Mouse (Mus musculus): ENCODE results near the gene Wipf3. TPM values are rescaled to one million over a fixed set of nuclear protein-coding genes. Genes with fewer than 3 reads are reported as not detected.

Gene Wipf3
- polyA plus RNA-seq, 1 experiment from 2014 or later = 1.5 TPM

GRCm38 (mm10) chr6:54460172-54460914 lies 30.9 kb downstream of the Wipf3 start:
- Histone ChIP-seq H3K36me3 (no peaks in the 10 kb centered on the region), H3K27ac (no peak overlapping the region), H3K4me1 (peaks cover 7% of the 10 kb centered on the region; the same call in 1 of the 2 replicates), H3K4me2 (no peak overlapping the region), H3K27me3 (no peaks in the 10 kb centered on the region), H3K4me3 (no peak overlapping the region), H3K9me3 (no peaks in the 10 kb centered on the region), H3K9ac (no peak overlapping the region)
- ATAC-seq (ENCODE audit: borderline replicate concordance, extremely low read depth, low FRiP score, low TSS enrichment) = 0 out of 2 replicates have a peak, but pooled peaks have one; percentile 35
- WGBS = 83% methylated on average over 6 of the region's 6 CpGs

DNA sequence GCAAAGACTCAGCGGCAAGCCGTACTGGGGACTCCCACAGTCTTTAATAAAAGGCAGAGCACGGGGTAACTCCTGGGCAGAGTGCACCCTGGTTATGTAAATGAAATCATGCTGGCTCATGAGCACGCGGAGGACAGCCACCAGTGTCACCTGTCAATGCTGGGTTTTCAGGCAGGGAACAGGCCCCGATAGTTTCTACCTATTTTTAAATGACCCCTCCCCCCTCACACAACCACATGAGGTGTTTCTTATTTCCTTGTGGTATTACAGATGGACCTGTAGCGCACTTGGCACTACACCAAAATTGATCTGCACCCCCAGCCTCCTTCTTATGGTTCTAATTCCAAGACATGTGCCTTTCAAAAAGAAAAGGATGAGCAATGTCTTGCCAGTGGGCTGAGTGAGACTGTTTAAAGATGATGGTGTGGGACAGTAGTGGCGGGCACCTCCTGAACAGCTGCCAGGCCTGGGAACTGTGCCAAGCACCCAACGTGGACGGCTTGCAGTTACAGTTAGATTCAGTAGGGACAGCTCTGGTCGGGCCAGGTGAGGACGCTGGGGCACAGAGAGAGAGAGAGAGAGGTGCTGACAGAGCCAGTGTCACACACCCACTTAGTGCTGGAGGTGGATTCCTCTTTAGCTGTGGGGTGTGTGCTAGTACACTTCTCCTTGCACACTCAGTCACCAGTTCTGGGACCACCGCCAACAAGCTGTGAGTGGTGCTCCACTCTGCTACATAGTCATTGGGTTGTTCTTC lies 31.7 kb downstream of the Wipf3 start:
- Histone ChIP-seq H3K36me3 (no peaks in the 10 kb centered on the region), H3K9me3 (no peaks in the 10 kb centered on the region), H3K4me1 (peaks cover 7% of the 10 kb centered on the region; the same call in 1 of the 2 replicates), H3K4me3 (no peak overlapping the region), H3K27me3 (no peaks in the 10 kb centered on the region), H3K4me2 (no peak overlapping the region), H3K27ac (no peak overlapping the region), H3K9ac (no peak overlapping the region)
- WGBS = 64% methylated on average over 13 of the region's 13 CpGs
- no peak for ATAC-seq (ENCODE audit: borderline replicate concordance, extremely low read depth, low FRiP score, low TSS enrichment)

DNA sequence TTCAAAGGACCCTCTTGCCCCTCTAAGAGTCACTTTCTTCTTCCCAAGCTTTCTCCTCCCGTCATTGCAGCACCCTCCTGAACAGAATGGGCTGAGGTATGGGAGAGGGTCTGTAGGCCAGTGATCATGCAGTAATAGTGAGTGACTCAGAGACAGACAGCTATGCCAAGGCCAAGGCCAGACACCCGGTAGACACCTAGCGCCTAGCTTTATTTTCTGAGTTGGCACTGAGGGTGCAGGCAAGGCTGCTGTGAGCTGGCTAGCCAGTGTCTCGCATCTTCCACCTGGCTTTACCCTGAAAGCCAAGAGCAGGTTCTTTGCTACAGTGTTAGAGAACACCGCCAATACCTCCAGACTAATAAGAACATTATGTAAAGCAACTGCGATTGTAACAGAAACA lies 33.4 kb downstream of the Wipf3 start:
- Histone ChIP-seq H3K4me1 (peaks cover 14% of the 10 kb centered on the region), H3K36me3 (no peaks in the 10 kb centered on the region), H3K27me3 (no peaks in the 10 kb centered on the region), H3K27ac (no peak overlapping the region), H3K9me3 (no peaks in the 10 kb centered on the region), H3K9ac (no peak overlapping the region), H3K4me2 (no peak overlapping the region), H3K4me3 (no peak overlapping the region)
- 85% methylated on average over 6 of the region's 6 CpGs for WGBS
- no peak for ATAC-seq (ENCODE audit: borderline replicate concordance, extremely low read depth, low FRiP score, low TSS enrichment)

GRCm38 (mm10) chr6:54463701-54464458 lies 34.5 kb downstream of the Wipf3 start:
- Histone ChIP-seq H3K4me2 (no peak overlapping the region), H3K27ac (no peak overlapping the region), H3K9ac (no peak overlapping the region), H3K27me3 (no peaks in the 10 kb centered on the region), H3K4me1 (peaks cover 14% of the 10 kb centered on the region), H3K36me3 (no peaks in the 10 kb centered on the region), H3K9me3 (no peaks in the 10 kb centered on the region), H3K4me3 (no peak overlapping the region)
- 48% methylated on average over 8 of the region's 8 CpGs for WGBS
- peak; percentile 40; the same call in 1 of the 2 replicates for ATAC-seq (ENCODE audit: borderline replicate concordance, extremely low read depth, low FRiP score, low TSS enrichment)

DNA sequence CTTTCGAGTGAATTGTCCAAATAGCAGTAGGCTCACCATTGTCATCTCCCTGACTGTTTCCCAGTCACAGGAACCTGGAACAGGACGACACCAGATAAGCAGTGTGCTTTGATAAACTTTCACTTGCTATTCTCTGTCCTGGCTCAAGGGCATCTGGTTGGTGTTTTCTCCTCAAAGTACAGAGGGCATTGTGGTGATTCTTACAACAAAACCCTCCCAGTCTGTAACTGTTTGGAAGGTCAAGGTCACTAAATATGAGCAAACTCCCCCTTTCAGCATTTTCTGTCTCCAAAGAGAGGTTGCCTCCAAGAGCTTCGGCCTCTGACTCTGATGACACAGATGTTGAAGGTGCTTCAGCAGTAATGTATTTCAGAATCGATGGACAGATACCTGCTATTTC lies 35.5 kb downstream of the Wipf3 start:
- H3K27me3 ChIP-seq = no peaks in the 10 kb centered on the region
- no peak overlapping the region for H3K4me3 ChIP-seq
- peaks cover 14% of the 10 kb centered on the region for H3K4me1 ChIP-seq
- no peak for ATAC-seq (ENCODE audit: borderline replicate concordance, extremely low read depth, low FRiP score, low TSS enrichment)
- no peak overlapping the region for H3K4me2 ChIP-seq
- no peak overlapping the region for H3K27ac ChIP-seq
- 73% methylated on average over 4 of the region's 4 CpGs for WGBS
- no peaks in the 10 kb centered on the region for H3K36me3 ChIP-seq
- no peaks in the 10 kb centered on the region for H3K9me3 ChIP-seq
- no peak overlapping the region for H3K9ac ChIP-seq

- no peak overlapping the region for H3K27ac ChIP-seq
- ATAC-seq (ENCODE audit: borderline replicate concordance, extremely low read depth, low FRiP score, low TSS enrichment) = no peak
- peaks cover 14% of the 10 kb centered on the region for H3K4me1 ChIP-seq
- H3K9ac ChIP-seq = no peak overlapping the region
- no peaks in the 10 kb centered on the region for H3K27me3 ChIP-seq
- no peaks in the 10 kb centered on the region for H3K9me3 ChIP-seq
- no peak overlapping the region for H3K4me3 ChIP-seq
- H3K4me2 ChIP-seq = no peak overlapping the region
- 69% methylated on average over 3 of the region's 3 CpGs for WGBS
- H3K36me3 ChIP-seq = no peaks in the 10 kb centered on the region
These were observed 38.0 kb downstream of the Wipf3 start for GRCm38 (mm10) chr6:54467371-54467770.

- no peak overlapping the region for H3K4me3 ChIP-seq
- no peaks in the 10 kb centered on the region for H3K27me3 ChIP-seq
- H3K36me3 ChIP-seq = no peaks in the 10 kb centered on the region
- H3K9me3 ChIP-seq = no peaks in the 10 kb centered on the region
- peaks cover 7% of the 10 kb centered on the region for H3K4me1 ChIP-seq
- WGBS = 78% methylated on average over 7 of the region's 7 CpGs
- no peak overlapping the region for H3K4me2 ChIP-seq
- H3K9ac ChIP-seq = no peak overlapping the region
- no peak overlapping the region for H3K27ac ChIP-seq
- no peak for ATAC-seq (ENCODE audit: borderline replicate concordance, extremely low read depth, low FRiP score, low TSS enrichment)
These were observed 42.5 kb downstream of the Wipf3 start for GRCm38 (mm10) chr6:54471866-54472265.

DNA sequence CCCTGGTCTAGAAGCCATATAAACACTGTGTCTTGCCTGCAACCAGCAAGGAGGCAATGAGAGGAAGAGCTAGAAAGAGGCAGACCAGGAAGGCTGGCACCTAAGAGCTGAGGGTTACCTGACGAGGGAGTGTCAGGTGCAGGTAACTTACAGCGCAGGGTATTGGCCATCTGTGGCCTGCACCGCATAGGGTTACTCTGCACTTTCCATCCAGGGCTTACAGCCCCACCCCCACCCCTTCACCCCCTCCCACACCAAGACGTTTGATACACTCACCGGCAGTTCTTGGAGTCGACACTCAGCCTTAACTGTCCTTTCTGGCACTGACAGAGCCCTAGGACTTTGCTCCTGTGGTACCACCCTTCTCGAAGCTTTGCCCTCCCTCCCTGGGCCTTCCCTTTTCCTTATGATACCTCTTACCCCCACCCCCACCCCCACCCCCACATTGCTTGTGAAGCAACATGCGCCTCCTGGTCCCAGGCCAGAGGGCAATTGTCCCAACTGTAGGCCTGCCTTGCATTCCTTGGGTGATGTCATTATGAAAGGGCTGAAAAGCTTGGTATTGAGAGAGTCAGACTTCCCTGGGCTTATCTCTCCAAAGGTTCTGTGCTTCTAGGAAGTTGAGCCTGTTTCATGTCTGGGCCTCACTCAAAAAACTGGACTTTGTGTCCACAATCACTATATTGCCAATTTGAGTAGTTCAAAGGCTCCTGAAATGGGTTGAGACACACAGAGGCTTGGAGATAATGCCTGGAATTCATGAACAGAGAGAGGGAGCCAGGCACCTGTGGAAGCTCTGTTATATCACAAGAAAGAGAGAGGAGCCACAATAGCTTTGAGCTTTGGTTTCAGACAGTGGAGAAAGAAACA lies 43.7 kb downstream of the Wipf3 start:
- Histone ChIP-seq H3K4me3 (no peak overlapping the region), H3K9ac (no peak overlapping the region), H3K27ac (no peak overlapping the region), H3K4me2 (no peak overlapping the region), H3K36me3 (no peaks in the 10 kb centered on the region), H3K4me1 (no peaks in the 10 kb centered on the region), H3K27me3 (no peaks in the 10 kb centered on the region), H3K9me3 (no peaks in the 10 kb centered on the region)
- WGBS = 67% methylated on average over 8 of the region's 8 CpGs
- ATAC-seq (ENCODE audit: borderline replicate concordance, extremely low read depth, low FRiP score, low TSS enrichment) = no peak

GRCm38 (mm10) chr6:54475926-54476667 lies 46.7 kb downstream of the Wipf3 start:
- H3K36me3 ChIP-seq = no peaks in the 10 kb centered on the region
- no peak overlapping the region for H3K27ac ChIP-seq
- H3K4me2 ChIP-seq = no peak overlapping the region
- H3K4me3 ChIP-seq = no peak overlapping the region
- no peaks in the 10 kb centered on the region for H3K4me1 ChIP-seq
- ATAC-seq (ENCODE audit: borderline replicate concordance, extremely low read depth, low FRiP score, low TSS enrichment) = no peak
- no peaks in the 10 kb centered on the region for H3K9me3 ChIP-seq
- no peaks in the 10 kb centered on the region for H3K27me3 ChIP-seq
- H3K9ac ChIP-seq = no peak overlapping the region
- WGBS = 80% methylated on average over 19 of the region's 19 CpGs

DNA sequence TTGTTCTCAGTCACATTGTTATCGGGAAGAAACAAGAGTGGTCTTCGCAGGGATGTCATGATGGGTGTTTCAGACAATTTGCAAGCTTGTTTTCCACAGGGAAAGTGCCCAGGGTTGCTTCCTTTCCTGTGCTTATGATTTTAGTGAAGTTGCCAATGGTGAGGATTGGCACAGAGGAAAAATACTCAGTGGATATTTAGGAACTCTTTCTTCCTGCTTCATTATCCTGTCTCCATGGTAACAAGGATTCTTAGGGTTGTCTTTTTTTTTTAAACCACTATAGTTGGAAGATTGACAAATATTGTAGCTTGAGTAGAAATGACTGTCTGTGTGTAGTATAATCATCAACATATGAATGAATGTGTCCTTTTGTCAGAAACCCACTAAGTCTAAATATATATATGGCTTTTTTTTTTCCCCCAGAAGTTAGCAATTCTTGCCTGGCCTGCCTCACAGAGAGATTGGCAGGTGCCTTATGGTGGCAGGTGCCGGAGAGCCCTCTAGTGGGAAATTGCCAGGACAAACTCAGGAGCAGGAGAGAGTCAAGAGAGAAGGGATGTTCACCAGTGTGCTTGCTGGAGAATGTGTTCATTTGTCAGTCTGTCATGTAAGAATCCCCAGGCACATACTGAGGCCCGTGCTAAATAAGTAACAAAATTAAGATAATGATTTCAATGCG lies 49.4 kb downstream of the Wipf3 start:
- Histone ChIP-seq H3K4me3 (no peak overlapping the region), H3K4me2 (no peak overlapping the region), H3K27me3 (no peaks in the 10 kb centered on the region), H3K9me3 (no peaks in the 10 kb centered on the region), H3K9ac (no peak overlapping the region), H3K36me3 (no peaks in the 10 kb centered on the region), H3K4me1 (no peaks in the 10 kb centered on the region), H3K27ac (no peak overlapping the region)
- no peak for ATAC-seq (ENCODE audit: borderline replicate concordance, extremely low read depth, low FRiP score, low TSS enrichment)
- WGBS = 69% methylated on average over 5 of the region's 5 CpGs
